Mouse (Mus musculus) kidney, postnatal 10 days (tissue): ENCODE results near the gene Cplx2.

Experiments
- DNase-seq: peaks from one replicate; pipeline ENCODE4 v3.0.0; 2021; ENCODE audit warnings: mixed read lengths

The Cplx2 gene

DNA sequence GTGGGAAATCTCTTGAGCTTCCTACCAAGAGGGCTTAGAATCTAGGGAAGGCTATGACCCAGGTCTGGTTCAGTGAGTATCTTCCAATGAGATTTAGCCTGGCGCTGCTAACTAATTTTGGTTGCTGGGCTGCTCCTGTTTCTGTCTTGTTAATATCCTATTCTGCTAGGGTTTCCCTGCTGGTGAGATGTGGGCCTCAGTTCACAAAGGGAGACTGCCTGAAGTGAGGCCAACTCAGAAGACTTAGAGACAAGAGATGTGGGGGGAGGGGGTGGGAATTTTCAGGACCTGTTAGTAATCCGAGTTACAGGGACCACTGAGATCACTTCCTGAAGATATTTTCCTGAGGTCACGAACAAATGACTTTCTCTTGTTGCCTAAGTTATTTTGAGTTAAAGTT is 33.1 kb downstream of the Cplx2 start:
- DNase-seq: no peak

DNA sequence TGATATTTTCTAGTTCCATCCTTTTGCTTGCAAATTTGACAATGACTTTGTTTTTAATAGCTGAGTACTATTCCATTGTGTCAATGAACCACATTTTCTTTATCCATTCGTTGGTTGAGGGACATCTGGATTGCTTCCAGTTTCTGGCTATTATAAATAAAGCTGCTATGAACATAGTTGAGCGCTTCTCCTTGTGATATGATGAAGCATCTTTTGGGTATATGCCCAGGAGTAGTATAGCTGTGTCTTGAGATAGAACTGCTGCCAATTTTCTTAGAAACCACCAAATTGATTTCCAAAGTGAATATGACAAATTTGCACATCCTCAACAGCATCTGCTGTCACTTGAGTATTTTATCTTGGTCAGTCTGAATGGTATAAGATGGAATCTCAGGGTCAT is 34.7 kb downstream of the Cplx2 start:
- no peak for DNase-seq

DNA sequence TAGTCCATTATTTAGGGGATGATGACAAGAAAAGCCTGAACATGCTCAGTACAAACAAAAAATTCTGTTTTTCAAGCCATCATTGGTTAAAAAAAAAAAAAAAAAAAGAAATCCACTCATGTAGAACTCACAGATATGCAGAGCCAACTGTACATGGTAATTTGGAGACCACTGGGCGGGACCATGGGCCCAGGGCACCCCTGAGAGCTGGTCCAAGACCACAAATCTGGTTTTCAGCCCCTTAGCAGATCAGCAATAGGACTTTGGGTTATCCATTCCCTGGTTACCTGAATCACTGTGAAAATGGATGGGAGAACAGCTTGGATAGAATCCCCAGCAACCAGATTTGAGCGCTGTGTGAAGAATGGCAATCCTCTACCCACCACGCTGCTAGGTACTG is 40.5 kb downstream of the Cplx2 start:
- DNase-seq: no peak

DNA sequence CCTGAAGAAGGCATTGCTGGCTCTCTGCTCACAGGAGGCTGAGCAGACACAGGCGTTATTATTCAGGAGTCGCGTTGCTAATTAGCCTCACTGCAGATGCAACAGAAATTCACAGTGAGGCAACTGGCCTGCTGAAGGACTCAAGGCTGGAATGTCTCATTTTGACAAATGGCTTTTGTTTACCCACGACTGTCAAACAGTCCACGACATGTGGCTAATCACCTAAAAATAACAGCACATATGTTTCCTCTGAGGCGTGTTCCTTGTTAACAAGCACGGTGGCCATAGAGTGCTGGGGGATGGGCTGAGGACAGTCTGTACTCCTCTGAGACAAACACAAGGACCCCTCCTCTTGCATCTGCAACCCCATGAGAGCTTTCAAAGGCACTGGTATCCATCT is 41.1 kb downstream of the Cplx2 start:
- no peak for DNase-seq

DNA sequence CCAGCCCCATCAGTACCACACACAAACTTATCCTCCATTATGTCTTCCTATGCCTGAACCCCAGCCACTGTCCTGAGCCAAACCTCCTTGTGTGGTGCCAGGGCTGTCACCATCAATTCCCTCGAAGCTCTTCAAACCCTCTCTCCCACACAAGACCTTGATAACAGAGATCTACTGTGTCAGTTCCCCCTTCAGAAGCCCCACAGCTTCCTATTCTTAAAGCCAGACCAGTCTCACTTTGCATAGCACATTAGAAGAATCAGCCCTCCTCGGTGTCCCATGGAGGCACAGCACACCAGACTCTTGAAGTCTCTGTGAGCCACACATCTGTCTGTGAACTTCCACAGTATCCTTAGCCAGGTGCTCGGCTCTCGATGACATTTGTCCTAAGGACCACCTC is 41.6 kb downstream of the Cplx2 start:
- DNase-seq: no peak

DNA sequence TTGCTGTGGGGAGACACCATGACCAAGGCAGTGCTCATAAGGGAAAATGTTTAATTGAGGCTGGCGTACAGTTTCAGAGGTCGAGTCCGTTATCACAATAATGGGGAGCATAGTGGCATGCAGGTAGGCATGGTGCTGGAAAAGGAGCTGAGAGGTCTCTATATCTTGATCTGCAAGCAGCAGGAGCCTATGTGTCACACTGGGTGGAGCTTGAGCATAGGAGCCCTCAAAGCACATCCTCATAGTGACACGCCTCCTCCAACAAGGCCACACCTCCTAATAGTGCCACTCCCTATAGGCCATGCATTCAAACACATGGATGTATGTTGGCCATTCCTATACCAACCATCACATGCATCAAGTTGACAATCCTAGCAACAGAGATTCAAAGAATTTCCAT is 43.9 kb downstream of the Cplx2 start:
- DNase-seq: no peak

DNA sequence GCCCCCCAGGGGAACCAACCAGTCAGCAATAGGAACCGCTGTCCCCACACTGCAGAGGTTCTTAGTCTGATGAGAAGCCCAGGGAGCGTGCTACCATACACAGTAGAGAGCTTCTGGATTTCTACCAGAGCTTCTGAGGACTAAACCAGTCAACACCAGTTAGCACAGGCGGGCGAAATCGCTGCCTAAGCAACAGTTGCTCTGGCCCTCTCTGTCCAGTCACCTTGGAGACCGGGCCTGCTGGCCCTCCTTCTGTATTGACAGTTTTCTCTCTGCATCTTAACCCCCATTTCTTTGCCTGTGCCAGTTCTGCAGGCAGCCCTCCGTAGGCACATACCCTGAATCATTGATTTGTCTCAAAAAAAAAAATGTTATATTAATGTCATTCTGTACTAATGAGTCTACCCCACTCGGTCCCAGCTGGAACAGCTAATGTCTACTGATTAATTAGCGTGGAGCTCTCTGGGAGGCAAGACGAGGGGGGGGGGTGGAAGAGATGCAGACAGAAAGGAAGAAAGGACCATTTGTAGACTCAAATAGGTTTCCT is 47.7 kb downstream of the Cplx2 start:
- DNase-seq: peak; percentile 58

DNA sequence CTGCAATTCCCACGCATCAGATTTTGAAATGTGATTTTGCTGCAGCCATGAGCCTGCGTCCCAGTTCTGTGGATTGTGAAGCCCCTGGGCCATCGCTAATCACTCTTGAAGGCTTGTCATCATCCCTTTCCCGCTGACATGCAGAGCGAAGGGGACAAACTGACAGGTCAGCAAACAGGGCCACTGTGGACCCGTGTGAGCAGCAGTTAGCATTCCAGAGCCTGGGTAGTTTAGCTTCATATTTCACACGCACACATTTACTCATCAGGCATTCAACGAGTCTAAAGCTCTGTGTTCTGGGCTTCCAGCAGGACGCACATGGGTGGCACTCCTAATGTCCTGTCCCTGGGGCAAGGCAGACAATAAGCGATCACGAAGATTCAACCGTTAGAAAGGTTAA is 49.1 kb downstream of the Cplx2 start:
- DNase-seq: no peak

DNA sequence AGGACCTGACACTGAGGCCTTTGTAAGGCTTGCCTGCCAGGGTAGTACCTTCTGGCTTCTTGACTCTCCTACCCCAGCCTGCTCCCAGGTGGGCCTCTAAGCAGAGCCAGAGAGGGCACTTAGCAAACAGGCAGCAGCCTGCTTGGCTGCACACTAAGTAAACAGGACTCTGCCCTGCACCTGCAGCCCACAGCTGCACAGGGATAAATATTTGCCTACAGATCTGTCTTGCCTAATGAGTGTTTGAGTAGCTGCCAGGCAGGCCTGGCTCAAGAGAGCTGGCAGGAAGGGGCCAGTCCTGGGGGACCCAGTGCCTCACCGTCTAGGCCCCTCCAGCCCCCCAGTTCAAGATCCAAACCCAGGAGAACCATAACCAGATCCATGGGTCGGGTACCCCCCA is 54.1 kb downstream of the Cplx2 start:
- peak; percentile 73 for DNase-seq

DNA sequence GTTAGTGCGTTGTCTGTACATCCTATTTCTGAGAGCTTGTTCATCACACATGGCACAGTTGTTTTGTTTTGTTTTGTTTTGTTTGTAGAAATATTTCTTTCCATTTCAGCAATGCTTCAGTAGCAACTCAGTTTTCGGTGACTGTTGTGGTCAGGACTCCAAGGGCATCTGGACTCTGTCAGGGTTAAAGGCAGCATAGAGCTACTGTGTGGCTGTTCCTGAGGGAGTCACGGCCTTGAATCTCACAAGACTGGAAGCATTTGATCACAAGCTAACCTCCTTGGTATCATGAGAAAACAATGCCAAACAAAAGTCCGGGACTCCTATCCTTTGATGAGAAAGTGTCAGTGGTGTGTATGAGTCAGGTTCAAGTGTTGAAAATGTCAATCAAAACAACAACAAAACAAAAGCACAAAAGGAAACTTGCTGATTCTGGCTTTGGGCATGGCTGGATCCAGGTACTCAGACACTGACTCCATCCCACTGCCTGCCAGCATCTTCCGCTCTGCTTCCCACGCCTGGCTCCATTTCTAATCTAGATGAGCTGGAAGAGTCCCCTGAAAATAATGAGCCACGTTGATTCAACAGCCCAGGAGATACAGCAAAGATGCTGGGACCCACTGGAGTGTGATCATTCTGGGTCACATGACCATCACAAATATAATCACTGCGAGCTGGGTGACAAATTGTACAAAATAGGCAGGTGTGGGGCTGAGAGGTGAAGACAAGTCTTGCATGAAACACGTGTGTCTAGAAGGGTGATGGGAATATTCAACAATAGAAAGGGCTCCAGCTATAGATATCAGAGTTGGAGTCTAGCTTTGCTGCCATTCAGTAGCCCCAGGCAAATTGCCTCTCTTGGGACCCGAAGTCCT is 55.9 kb downstream of the Cplx2 start:
- DNase-seq: no peak

DNA sequence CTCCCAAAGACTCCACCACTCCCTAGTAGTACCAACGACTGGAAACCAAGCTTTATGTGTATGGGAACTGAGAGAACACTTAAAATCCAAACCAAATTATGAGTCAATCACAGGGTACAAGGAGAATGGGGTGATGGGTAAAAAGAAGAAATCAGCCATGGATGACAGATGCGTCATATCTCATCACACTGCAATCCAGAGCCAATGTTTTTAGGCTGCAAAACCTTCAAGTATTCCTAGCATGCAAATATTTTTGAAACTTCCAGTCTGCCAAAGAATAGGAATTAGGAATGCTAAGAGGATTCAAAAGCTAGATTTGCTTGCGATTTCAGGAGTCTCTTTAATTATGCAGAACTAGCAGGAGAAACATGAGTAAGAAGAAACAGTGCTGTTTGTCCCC is 57.6 kb downstream of the Cplx2 start:
- no peak for DNase-seq

DNA sequence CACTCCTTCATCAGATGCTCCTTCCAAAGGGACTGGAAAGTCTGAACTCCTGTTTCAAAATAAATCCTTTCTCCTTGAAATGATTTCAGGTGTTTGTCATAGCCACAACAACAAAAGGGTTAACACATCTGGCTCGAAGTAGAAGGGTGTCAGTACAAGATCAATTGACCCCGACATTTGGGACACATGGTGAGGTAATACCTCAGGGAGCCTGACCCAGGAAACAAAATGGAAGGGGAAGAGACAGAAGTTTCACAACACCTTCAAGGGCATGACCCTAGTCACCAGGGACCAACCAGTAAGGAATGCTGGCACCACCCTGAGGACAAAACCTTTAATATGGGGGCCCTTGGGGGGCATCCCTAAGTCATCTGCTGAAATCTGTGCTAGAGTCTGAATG is 58.9 kb downstream of the Cplx2 start:
- DNase-seq: no peak

DNA sequence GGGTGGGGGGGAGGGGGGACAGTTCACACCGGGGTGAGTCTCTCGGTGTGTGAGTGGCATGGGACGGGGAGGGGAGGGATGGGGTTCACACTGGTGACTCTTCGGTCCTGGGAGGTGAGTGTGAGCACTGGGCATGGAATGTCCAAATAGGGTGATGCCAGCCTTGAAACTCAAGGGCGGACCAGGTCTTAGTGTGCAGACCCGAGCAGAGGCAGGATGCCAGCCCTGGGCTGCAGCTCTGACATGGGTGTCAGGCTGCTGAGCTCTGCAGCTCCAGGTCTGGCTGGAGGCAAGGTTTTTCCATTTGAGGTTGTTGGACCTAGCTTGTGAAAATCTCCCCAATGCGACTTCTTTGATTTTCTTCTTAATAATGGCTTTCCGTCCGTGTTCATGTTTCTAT is 60.0 kb downstream of the Cplx2 start:
- DNase-seq: no peak
